Mouse (Mus musculus) liver, embryonic 11.5 days (tissue): ENCODE measurements around the gene Cox7a2. TPM values are rescaled to one million over a fixed set of nuclear protein-coding genes. Genes with fewer than 3 reads are reported as not detected.
A peak's percentile ranks its signal among the peaks of the same experiment; 100 is the strongest.

Experiments
- ATAC-seq: fragments of 200-750 bp; cut with Nextera tagmentation; replicated peaks from 2 replicates; pipeline ENCODE4 v1.8.0; 2017; ENCODE audit warnings: moderate number of reproducible peaks, mild to moderate bottlenecking, moderate TSS enrichment, moderate library complexity; ENCODE audit not compliant: low FRiP score
- DNase-seq: peaks from one replicate; pipeline ENCODE4 v3.0.0-alpha.2; 2017; ENCODE audit warnings: low spot score
- H3K27ac ChIP-seq: fragments of 300-500 bp; sonication (generic); 2 replicates; pipeline ENCODE4 v1.5.1; 2014; ENCODE audit warnings: mild to moderate bottlenecking, low read depth, low read length, control low read depth
- H3K27me3 ChIP-seq: fragments of 300-500 bp; sonication (generic); replicated peaks from 2 replicates; pipeline ENCODE4 v1.6.1; 2014; ENCODE audit warnings: low read length, mixed read lengths; ENCODE audit not compliant: control insufficient read depth, insufficient read depth
- H3K36me3 ChIP-seq: fragments of 300-500 bp; sonication (generic); 2 replicates; pipeline ENCODE4 v1.6.1; 2014; ENCODE audit warnings: mild to moderate bottlenecking, low read length, moderate library complexity, mixed read lengths; ENCODE audit not compliant: control insufficient read depth, insufficient read depth
- H3K4me1 ChIP-seq: fragments of 300-500 bp; sonication (generic); replicated peaks from 2 replicates; pipeline ENCODE4 v1.6.1; 2014; ENCODE audit warnings: low read length, mixed read lengths; ENCODE audit not compliant: control insufficient read depth, insufficient read depth
- H3K4me2 ChIP-seq: fragments of 300-500 bp; sonication (generic); 2 replicates; pipeline ENCODE4 v1.6.1; 2014; ENCODE audit warnings: mild to moderate bottlenecking, control low read depth, moderate library complexity
- H3K4me3 ChIP-seq: fragments of 300-500 bp; sonication (generic); 2 replicates; pipeline ENCODE4 v1.5.1; 2014; ENCODE audit warnings: low read depth, low read length, control low read depth
- H3K9ac ChIP-seq: fragments of 300-500 bp; sonication (generic); 2 replicates; pipeline ENCODE4 v1.6.1; 2014; ENCODE audit warnings: low read depth, low read length, control low read depth
- H3K9me3 ChIP-seq: fragments of 300-500 bp; sonication (generic); 2 replicates; pipeline ENCODE4 v1.6.1; 2016; ENCODE audit warnings: low read length, inconsistent platforms, mixed read lengths; ENCODE audit not compliant: control insufficient read depth
- WGBS: fragments of 180-500 bp; shearing (Covaris S2); extraction: QIAGEN DNeasy Blood & Tissue Kit; methylation state at CpG from one replicate; pipeline ENCODE4 v1.1.7; 2014; 5-methylcytosine and 5-hydroxymethylcytosine counted together
- polyA plus RNA-seq: library from polyadenylated mRNA; unstranded; fragments of >200 nt; fragmentation: Nextera tagmentation; extraction: Ambion mirVana; gene quantifications from 2 replicates; pipeline ENCODE4 v1.2.1, GENCODE M21; 2014

The Cox7a2 gene
- polyA plus RNA-seq = 708 and 720 TPM in 2 replicates

DNA sequence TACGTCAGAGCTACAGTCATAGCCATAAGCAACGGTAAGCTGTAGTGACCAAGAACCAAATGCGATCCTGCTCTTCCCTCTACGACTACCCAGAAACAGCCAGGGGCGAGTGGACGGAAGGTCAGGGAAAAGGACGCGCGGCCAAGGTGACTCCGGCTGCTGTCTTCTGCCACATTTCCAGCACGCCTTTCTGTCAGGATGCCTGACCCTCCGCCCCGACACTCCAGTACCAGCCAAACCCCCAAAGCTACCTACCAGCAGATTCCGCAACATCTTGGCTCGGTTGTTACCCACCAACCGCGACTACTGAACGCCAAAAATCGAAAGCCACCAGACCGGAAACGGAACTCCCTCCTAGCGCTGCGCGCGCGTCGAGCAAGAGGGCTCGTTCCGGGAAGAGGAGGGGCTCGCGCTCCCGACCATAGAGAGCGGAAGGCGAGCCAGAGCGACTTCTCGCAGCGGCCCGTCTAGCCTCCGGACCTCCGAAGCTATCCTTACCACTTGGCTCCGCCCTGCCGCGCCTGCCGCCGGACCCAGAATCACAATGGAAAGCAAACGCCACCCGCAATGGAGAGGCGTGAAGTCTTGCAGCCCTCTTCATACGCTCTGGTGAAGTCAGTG lies at the start of gene Cox7a2:
Gene Cox7a2, minus strand, starts transcription at position 494 of the 621 bp plus-strand sequence.
- under 1% methylated on average over 49 of the region's 49 CpGs for WGBS
- Histone ChIP-seq H3K4me2 (peak within 1 kb of the TSS; percentile 89), H3K27me3 (no peaks in the 10 kb centered on the region), H3K27ac (peak within 1 kb of the TSS; percentile 84), H3K4me3 (peak within 1 kb of the TSS; percentile 87), H3K9ac (peak within 1 kb of the TSS; percentile 88), H3K4me1 (peaks cover 2% of the 10 kb centered on the region; the same call in 1 of the 2 replicates), H3K9me3 (no peaks in the 10 kb centered on the region), H3K36me3 (peaks cover 6% of the 10 kb centered on the region)
- DNase-seq (peak; percentile 88), ATAC-seq (peak; percentile 100)

DNA sequence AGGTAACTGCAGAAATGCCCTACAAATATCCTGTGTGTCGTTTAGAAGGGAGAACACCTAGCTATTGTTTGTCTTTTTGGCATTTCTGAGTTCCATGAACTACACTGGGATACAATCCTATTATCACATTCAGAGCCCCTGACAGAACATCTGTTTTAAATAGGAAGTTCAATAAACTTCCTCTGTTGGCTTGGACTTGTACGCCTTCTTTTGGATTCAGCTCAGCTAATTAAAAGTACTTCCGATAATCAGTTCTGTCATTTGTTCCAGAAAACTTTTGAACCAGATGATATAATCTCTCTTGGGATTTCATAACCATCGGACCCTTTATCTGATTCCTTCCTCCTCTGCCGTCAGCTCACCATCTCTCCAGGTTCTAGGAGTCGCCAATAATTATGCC lies 49.7 kb upstream of the Cox7a2 start:
- ATAC-seq (no peak), DNase-seq (no peak)
- H3K4me2 ChIP-seq = no peak overlapping the region
- no peaks in the 10 kb centered on the region for H3K36me3 ChIP-seq
- H3K9ac ChIP-seq = no peak overlapping the region
- no peaks in the 10 kb centered on the region; the same call in none of the 2 replicates for H3K4me1 ChIP-seq
- H3K27ac ChIP-seq = no peak overlapping the region
- H3K9me3 ChIP-seq = no peaks in the 10 kb centered on the region
- H3K27me3 ChIP-seq = no peaks in the 10 kb centered on the region
- no peak overlapping the region for H3K4me3 ChIP-seq
- 54% methylated on average over 6 of the region's 6 CpGs for WGBS

DNA sequence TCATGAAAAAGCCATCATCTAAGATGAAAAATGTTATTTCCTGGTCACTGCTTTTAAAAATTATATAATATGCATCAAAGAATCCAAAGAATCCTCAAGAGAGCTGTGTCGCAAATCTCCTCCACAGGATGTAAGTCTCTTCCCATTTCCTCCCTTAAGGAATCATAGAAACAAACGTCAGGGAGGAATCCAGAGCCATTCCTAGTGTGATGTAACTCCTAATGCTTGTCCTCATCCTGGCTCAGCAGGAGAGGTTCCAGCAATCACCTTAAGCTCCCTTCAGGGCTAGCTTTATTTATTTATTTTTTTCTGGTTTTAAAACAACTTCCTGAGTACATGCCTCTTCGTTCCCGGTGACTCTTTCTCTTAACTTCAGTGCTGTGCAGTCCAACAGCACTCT lies 47.5 kb upstream of the Cox7a2 start:
- Histone ChIP-seq H3K9me3 (no peaks in the 10 kb centered on the region), H3K9ac (no peak overlapping the region), H3K36me3 (no peaks in the 10 kb centered on the region), H3K4me3 (no peak overlapping the region), H3K4me1 (no peaks in the 10 kb centered on the region; the same call in none of the 2 replicates), H3K4me2 (no peak overlapping the region), H3K27me3 (no peaks in the 10 kb centered on the region), H3K27ac (no peak overlapping the region)
- DNase-seq (no peak), ATAC-seq (no peak)
- 46% methylated on average over 4 of the region's 4 CpGs for WGBS

DNA sequence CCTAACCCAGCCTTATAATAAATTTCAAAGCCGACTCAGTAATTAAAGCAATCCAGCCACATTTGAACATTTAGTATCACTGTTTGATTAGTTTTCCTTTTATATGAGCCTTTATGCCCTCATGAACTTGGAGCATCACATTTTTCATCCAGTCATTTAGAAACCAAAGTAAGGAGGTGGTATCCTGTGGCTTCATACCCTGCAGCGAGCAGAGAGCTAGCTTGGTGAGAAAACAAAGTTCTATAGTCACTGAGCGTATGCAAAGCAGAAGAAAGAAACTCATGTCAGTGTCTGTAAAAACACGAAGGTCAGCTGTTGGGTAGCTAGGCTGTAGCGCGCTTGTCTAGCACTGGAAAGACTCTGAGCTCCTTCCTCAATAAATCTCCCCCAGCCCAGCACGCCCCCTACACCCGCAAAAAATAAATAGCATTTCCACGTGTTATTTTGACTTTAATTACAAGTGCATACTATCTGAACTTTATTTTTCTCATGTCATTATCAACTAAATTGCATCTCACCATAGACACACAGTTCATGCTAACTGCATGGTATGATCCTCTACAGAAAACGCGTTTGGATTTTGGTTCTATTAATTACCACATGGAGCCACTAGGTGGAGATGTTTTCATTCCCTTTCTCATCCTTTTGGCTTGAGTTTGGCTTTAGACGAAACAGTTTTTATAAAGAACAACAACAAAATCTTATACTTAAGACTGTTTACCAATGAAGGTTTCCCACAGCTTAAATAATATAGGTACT lies 46.8 kb upstream of the Cox7a2 start:
- Histone ChIP-seq H3K27me3 (no peaks in the 10 kb centered on the region), H3K9me3 (no peaks in the 10 kb centered on the region), H3K27ac (no peak overlapping the region), H3K4me1 (no peaks in the 10 kb centered on the region; the same call in none of the 2 replicates), H3K4me3 (no peak overlapping the region), H3K36me3 (no peaks in the 10 kb centered on the region), H3K9ac (no peak overlapping the region), H3K4me2 (no peak overlapping the region)
- WGBS = 46% methylated on average over 12 of the region's 12 CpGs
- ATAC-seq (peak; percentile 39; the same call in 1 of the 2 replicates), DNase-seq (no peak)

DNA sequence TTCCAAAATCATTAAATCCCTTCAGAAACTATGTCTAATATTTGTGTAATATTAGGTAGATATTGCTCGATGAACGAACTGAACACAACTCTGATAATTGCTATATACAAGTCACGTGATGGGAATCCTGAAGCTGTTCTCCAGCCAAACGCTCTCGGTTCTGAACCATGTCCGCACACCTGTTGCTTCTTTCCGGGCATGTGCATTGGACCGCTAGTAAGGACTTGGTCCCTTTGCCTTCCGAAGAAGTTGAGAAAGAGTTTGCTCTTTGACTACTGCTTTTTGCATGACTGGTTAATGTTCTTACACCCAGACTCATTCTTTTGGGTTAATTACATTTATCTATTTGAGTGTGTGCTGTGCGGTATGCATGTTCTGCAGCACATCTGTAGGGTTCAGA lies 45.7 kb upstream of the Cox7a2 start:
- WGBS = 89% methylated on average over 10 of the region's 10 CpGs

DNA sequence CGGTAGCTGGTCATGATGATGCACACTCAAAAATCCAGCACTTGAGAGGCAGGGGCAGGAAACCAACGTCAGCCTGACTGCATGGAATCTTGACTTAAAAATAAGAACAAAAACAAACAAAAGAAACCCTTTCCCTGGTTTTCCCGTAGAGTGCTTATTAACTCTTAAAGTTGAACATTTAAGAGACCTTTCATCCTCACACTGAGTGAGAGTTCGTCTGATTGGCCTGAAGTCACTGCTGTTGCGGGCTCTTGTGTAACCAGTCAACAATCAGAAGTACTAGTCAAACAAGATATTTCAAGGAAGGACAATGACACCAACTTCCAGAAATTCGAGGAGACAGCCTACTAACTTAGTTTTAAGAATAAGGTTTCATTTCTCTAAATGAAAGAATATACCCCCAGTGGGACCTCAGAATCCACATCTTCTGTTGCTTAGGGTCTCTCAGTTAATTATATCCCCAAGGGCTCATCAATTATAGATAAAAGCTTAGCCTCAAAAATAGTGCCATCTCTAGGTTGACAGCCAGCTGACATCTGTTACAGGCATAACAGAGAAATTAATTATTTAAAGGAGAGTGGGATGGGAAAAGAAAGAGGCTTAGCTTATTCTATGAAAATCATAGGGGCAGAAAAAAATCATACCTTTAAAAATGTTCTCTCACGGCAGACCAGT lies 36.9 kb upstream of the Cox7a2 start:
- H3K4me3 ChIP-seq = no peak overlapping the region
- no peak for ATAC-seq
- no peak overlapping the region for H3K9ac ChIP-seq
- no peaks in the 10 kb centered on the region for H3K36me3 ChIP-seq
- WGBS = 69% methylated on average over 7 of the region's 7 CpGs
- no peaks in the 10 kb centered on the region for H3K27me3 ChIP-seq
- H3K4me1 ChIP-seq = peaks cover 5% of the 10 kb centered on the region
- H3K27ac ChIP-seq = no peak overlapping the region
- H3K4me2 ChIP-seq = no peak overlapping the region
- no peak for DNase-seq
- no peaks in the 10 kb centered on the region for H3K9me3 ChIP-seq

More for the DNA sequence above, 45.7 kb upstream of the Cox7a2 start:
- Histone ChIP-seq H3K4me2 (no peak overlapping the region), H3K4me1 (no peaks in the 10 kb centered on the region; the same call in 1 of the 2 replicates), H3K9ac (no peak overlapping the region), H3K9me3 (no peaks in the 10 kb centered on the region), H3K27ac (no peak overlapping the region), H3K36me3 (no peaks in the 10 kb centered on the region), H3K4me3 (no peak overlapping the region), H3K27me3 (no peaks in the 10 kb centered on the region)
- DNase-seq = no peak
- no peak for ATAC-seq

DNA sequence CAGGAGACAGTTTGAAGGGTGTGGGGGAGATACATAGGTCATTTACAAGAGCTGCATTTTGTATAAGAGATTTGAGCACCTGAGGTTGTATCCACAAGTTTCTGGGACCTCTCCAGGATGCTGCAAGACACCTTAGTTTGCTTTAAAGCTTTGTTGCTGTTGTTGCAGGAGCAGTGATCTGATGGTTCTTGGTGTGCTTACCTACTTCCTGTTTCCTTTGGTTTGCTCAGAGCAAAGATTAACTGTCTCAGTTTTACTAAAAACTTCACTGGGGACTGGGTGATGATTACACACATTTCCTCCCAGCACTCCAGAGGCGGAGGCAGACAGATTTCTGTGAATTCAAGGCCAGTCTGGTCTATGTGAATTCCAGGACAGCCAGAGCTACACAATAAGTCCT lies 35.4 kb upstream of the Cox7a2 start:
- no peak overlapping the region for H3K9ac ChIP-seq
- DNase-seq = no peak
- 58% methylated on average over 1 of the region's 1 CpGs for WGBS

DNA sequence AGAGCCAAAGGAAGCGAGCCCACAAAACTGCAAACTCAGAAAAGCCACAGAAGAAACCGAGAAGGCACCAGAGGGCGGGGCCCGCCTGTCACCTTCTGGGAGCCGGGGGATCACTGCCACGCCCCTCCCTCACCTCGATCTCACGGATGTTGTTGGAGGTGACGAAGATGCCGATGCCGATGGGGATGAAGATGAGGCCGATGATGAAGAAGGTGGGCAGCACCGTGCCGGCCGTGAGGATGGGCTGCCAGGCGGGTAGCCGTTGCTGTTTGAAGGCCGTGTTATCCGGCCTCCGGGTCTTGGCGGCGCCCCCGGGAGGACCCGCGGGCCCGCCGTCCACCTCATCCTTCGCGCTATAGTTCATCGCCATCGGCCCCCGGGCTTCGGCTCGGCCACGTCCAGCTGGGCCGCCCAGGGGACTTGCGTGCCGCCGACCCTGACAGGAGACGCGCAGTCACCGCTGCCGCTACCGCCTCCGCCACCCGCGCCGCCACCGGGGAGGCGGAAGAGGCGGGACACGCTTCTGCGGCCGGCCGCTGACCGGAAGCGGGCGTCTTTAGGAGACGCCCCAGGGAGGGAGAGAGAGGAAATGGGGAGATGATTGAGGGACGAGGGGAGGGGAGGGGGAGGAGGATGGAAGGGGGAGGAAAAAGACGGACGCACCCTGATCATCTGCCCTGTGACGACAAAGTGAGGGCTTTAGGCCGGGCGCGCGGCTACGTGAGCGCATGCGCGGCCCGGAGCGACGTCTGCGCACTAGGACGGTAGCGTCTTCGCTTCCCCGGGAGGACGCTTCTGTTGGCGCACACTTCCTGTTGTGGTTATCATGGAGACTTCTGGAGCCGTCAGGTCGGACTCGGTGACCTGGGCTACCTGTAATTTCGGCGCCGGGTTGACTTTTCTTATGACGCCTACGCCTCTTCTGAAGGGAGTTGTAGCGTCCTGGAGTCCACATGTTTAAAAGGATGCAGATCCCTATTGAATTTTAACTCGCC lies 33.5 kb upstream of the Cox7a2 start, which contains the start of gene Tmem30a:
Gene Tmem30a, minus strand, starts transcription at position 667 of the 995 bp plus-strand sequence.
- WGBS = under 1% methylated on average over 91 of the region's 91 CpGs
- DNase-seq (peak; percentile 90), ATAC-seq (peak; percentile 97)
- H3K36me3 ChIP-seq = no peaks in the 10 kb centered on the region
- peak within 1 kb of the TSS; percentile 81 for H3K9ac ChIP-seq
- H3K27me3 ChIP-seq = no peaks in the 10 kb centered on the region
- H3K4me3 ChIP-seq = peak within 1 kb of the TSS; percentile 92
- H3K4me1 ChIP-seq = peaks cover 5% of the 10 kb centered on the region
- peak within 1 kb of the TSS; percentile 67 for H3K4me2 ChIP-seq
- H3K27ac ChIP-seq = peak within 1 kb of the TSS; percentile 89
- H3K9me3 ChIP-seq = no peaks in the 10 kb centered on the region

More for the DNA sequence above, 35.4 kb upstream of the Cox7a2 start:
- Histone ChIP-seq H3K27me3 (no peaks in the 10 kb centered on the region), H3K9me3 (no peaks in the 10 kb centered on the region), H3K4me2 (no peak overlapping the region), H3K4me1 (peaks cover 5% of the 10 kb centered on the region), H3K36me3 (no peaks in the 10 kb centered on the region), H3K27ac (no peak overlapping the region), H3K4me3 (no peak overlapping the region)
- ATAC-seq = no peak
